10 mouse cellular contexts compared by ENCODE assay signal in the genomic region with DNA sequence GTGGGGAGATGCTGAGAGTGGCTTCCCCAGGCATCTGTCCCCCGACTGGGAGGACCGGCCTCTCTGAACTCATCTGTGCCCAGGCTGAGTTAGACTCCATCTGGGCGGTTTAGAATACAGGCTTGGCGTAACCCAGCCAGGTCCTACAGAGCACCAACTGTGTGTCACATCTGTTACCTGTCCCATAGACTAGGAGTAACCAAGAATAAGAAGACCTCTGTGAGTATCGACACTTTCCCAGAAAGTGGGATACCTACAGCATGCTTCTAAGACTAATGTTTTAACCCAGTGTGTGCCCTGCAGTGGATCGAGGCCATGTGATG.
DNase-seq lines count a peak whose midpoint lies in the region; ATAC-seq and TF ChIP-seq lines count a peak whose summit lies in the region.
"Had no signal": no experiment of that assay in that cellular context is flagged by ENCODE, and none has a peak within 500 bp of the region (broad histone marks: within the 10 kb centered on the region; RNA-seq: fewer than 3 reads in every experiment).

No protein-coding gene starts in this region.

- no peak for TF ChIP-seq CTCF in ES-Bruce4 (IDR thresholded peaks at IDR 0.05; ENCODE audit: low read depth, low read length)

- peak overlapping the region; percentile 55; the same call in 1 of the 2 replicates for H3K4me3 ChIP-seq in heart, embryonic 10.5 days
- H3K4me3 ChIP-seq in ES-Bruce4 (ENCODE audit: low read depth, low read length) = peak overlapping the region; percentile 17
- H3K4me3 ChIP-seq in forebrain, embryonic 14.5 days (ENCODE audit: low read depth, low read length) = no peak overlapping the region; the same call in 1 of the 2 replicates
- peak overlapping the region; percentile 50 for H3K4me3 ChIP-seq in midbrain, embryonic 10.5 days
- H3K4me3 ChIP-seq: liver, embryonic 12.5 days had no signal

- no peak for DNase-seq in heart, embryonic 10.5 days (ENCODE audit: low spot score)
- no peak for DNase-seq in heart, postnatal 25 days (ENCODE audit: low spot score)
- DNase-seq in forebrain, embryonic 14.5 days (ENCODE audit: low spot score) = no peak
- DNase-seq in midbrain, embryonic 10.5 days (ENCODE audit: low spot score) = no peak
- no peak for DNase-seq in kidney, postnatal 25 days
- no peak for DNase-seq in right cerebral cortex, postnatal 10 days (ENCODE audit: low spot score in 2 of 2)
- no peak for DNase-seq in layer of hippocampus, adult 18-20 months (ENCODE audit: low spot score in 2 of 2)
- DNase-seq: gastrocnemius, postnatal 25 days had no signal

- no peaks in the 10 kb centered on the region for H3K36me3 ChIP-seq in heart, embryonic 10.5 days
- no peaks in the 10 kb centered on the region for H3K36me3 ChIP-seq in ES-Bruce4 (ENCODE audit: control insufficient read depth, insufficient read depth, low read length, poor library complexity, severe bottlenecking)
- H3K36me3 ChIP-seq in forebrain, embryonic 14.5 days (ENCODE audit: control insufficient read depth, insufficient read depth, low read length) = no peaks in the 10 kb centered on the region
- no peaks in the 10 kb centered on the region for H3K36me3 ChIP-seq in midbrain, embryonic 10.5 days
- H3K36me3 ChIP-seq: liver, embryonic 12.5 days had no signal

- 0 out of 2 replicates have a peak, but pooled peaks cover 5% of the 10 kb centered on the region for H3K9me3 ChIP-seq in heart, embryonic 10.5 days
- H3K9me3 ChIP-seq in ES-Bruce4 (replicated peaks; ENCODE audit: control insufficient read depth, insufficient read depth, low read length, poor library complexity, severe bottlenecking) = no peaks in the 10 kb centered on the region
- H3K9me3 ChIP-seq in forebrain, embryonic 14.5 days (replicated peaks; ENCODE audit: control insufficient read depth, low read length) = no peaks in the 10 kb centered on the region
- H3K9me3 ChIP-seq in midbrain, embryonic 10.5 days (replicated peaks) = no peaks in the 10 kb centered on the region
- H3K9me3 ChIP-seq: liver, embryonic 12.5 days had no signal

- no peak for TF ChIP-seq POLR2A in ES-Bruce4 (IDR thresholded peaks at IDR 0.05; ENCODE audit: insufficient read depth, low read length)

- intact Hi-C loops in heart, postnatal 25 days (cut with DNase I) = loop anchor here (10.0 kb wide), 1 partner anchor 235 kb away; no protein-coding TSS in a partner anchor

- H3K9ac ChIP-seq in ES-Bruce4 (ENCODE audit: low read depth, poor library complexity, severe bottlenecking) = peak overlapping the region; percentile 22; the same call in 1 of the 2 replicates
- no peak overlapping the region for H3K9ac ChIP-seq in forebrain, embryonic 14.5 days (ENCODE audit: low read length)
- H3K9ac ChIP-seq: liver, embryonic 12.5 days had no signal

- no peak overlapping the region for H3K27ac ChIP-seq in heart, embryonic 10.5 days
- no peak overlapping the region for H3K27ac ChIP-seq in ES-Bruce4 (ENCODE audit: insufficient read depth, low read length)
- H3K27ac ChIP-seq in forebrain, embryonic 14.5 days (ENCODE audit: low read depth, low read length) = 0 out of 2 replicates have a peak overlapping the region, but pooled peaks have one; percentile 21
- H3K27ac ChIP-seq in midbrain, embryonic 10.5 days (replicated peaks) = peak overlapping the region; percentile 75
- H3K27ac ChIP-seq: liver, embryonic 12.5 days had no signal

- 0 out of 2 replicates have a peak, but pooled peaks have one; percentile 14 for ATAC-seq in forebrain, embryonic 14.5 days
- ATAC-seq: liver, embryonic 12.5 days had no signal

- H3K4me1 ChIP-seq in heart, embryonic 10.5 days = peaks cover 13% of the 10 kb centered on the region
- H3K4me1 ChIP-seq in ES-Bruce4 (ENCODE audit: control insufficient read depth, insufficient read depth, low read length) = peaks cover 2% of the 10 kb centered on the region
- peaks cover 15% of the 10 kb centered on the region for H3K4me1 ChIP-seq in forebrain, embryonic 14.5 days (ENCODE audit: control insufficient read depth, insufficient read depth, low read length)
- H3K4me1 ChIP-seq in midbrain, embryonic 10.5 days = peaks cover 30% of the 10 kb centered on the region
- H3K4me1 ChIP-seq: liver, embryonic 12.5 days had no signal

- WGBS in heart, embryonic 10.5 days = 39% methylated on average over 6 of the region's 6 CpGs
- 34% methylated on average over 6 of the region's 6 CpGs for WGBS in forebrain, embryonic 14.5 days
- WGBS in midbrain, embryonic 10.5 days = 46% methylated on average over 6 of the region's 6 CpGs

- peak overlapping the region; percentile 33 for H3K4me2 ChIP-seq in forebrain, embryonic 14.5 days (ENCODE audit: low read length)

- no peak for TF ChIP-seq EP300 in ES-Bruce4 (IDR thresholded peaks at IDR 0.05; ENCODE audit: insufficient read depth, low read depth, low read length)

- peaks cover 79% of the 10 kb centered on the region for H3K27me3 ChIP-seq in heart, embryonic 10.5 days (ENCODE audit: insufficient read depth, poor library complexity, severe bottlenecking)
- H3K27me3 ChIP-seq in ES-Bruce4 (ENCODE audit: control insufficient read depth, insufficient read depth, low read length, poor library complexity, severe bottlenecking) = no peaks in the 10 kb centered on the region
- no peaks in the 10 kb centered on the region for H3K27me3 ChIP-seq in forebrain, embryonic 14.5 days (replicated peaks; ENCODE audit: control insufficient read depth, insufficient read depth, low read length)
- peaks cover 70% of the 10 kb centered on the region for H3K27me3 ChIP-seq in midbrain, embryonic 10.5 days (ENCODE audit: low read depth, poor library complexity, severe bottlenecking)

Comparison
In these comparisons a context has a peak if more than half of its experiments do, and no peak if none do; other contexts are left out.
1. H3K27ac ChIP-seq: peak in forebrain, embryonic 14.5 days (single experiment) and midbrain, embryonic 10.5 days (single experiment); none in heart, embryonic 10.5 days (single experiment) and ES-Bruce4 (single experiment).